8 mouse cellular contexts compared by ENCODE assay signal in genomic region chr15:67405523-67405922, GRCm38 (mm10).
DNase-seq lines count a peak whose midpoint lies in the region; ATAC-seq and TF ChIP-seq lines count a peak whose summit lies in the region.

No protein-coding gene starts in this region.

- H3K27me3 ChIP-seq in neural tube, embryonic 15.5 days (replicated peaks), result no peaks in the 10 kb centered on the region
- H3K27me3 ChIP-seq in hindbrain, embryonic 12.5 days, result no peaks in the 10 kb centered on the region

- H3K36me3 ChIP-seq in neural tube, embryonic 15.5 days, result no peaks in the 10 kb centered on the region
- no peaks in the 10 kb centered on the region for H3K36me3 ChIP-seq in hindbrain, embryonic 12.5 days

- H3K9ac ChIP-seq in neural tube, embryonic 15.5 days (replicated peaks), result no peak overlapping the region
- H3K9ac ChIP-seq in hindbrain, embryonic 12.5 days, result no peak overlapping the region

- ATAC-seq in neural tube, embryonic 15.5 days (ENCODE audit: low FRiP score), result peak; percentile 14; the same call in 1 of the 2 replicates
- no peak for ATAC-seq in hindbrain, embryonic 12.5 days (ENCODE audit: low FRiP score)

- TF ChIP-seq CTCF in bone marrow macrophage, adult 2 months (IDR thresholded peaks at IDR 0.05; ENCODE audit: low read depth, low read length), result no peak

- no peaks in the 10 kb centered on the region for H3K4me1 ChIP-seq in neural tube, embryonic 15.5 days
- peaks cover 13% of the 10 kb centered on the region for H3K4me1 ChIP-seq in bone marrow macrophage, adult 2 months (ENCODE audit: control insufficient read depth, insufficient read depth, low read length)
- H3K4me1 ChIP-seq in hindbrain, embryonic 12.5 days, result no peaks in the 10 kb centered on the region

- 47% methylated on average over 2 of the region's 2 CpGs for WGBS in neural tube, embryonic 15.5 days
- 70% methylated on average over 2 of the region's 2 CpGs for WGBS in hindbrain, embryonic 12.5 days

- H3K4me3 ChIP-seq in neural tube, embryonic 15.5 days (replicated peaks), result no peak overlapping the region
- H3K4me3 ChIP-seq in bone marrow macrophage, adult 2 months (ENCODE audit: insufficient read depth, low read length), result no peak overlapping the region
- no peak overlapping the region for H3K4me3 ChIP-seq in hindbrain, embryonic 12.5 days

- no peaks in the 10 kb centered on the region for H3K9me3 ChIP-seq in neural tube, embryonic 15.5 days (replicated peaks)
- H3K9me3 ChIP-seq in hindbrain, embryonic 12.5 days (replicated peaks), result no peaks in the 10 kb centered on the region

- peak; percentile 6 for DNase-seq in gastrocnemius, postnatal 10 days
- DNase-seq in gastrocnemius, adult 18-20 months (ENCODE audit: low spot score), result no peak
- DNase-seq in neural tube, embryonic 10.5 days (ENCODE audit: extremely low spot score, low spot score), result no peak
- DNase-seq in naive thymus-derived CD4-positive, alpha-beta T cell, adult 2 months (ENCODE audit: low read depth), result peak; percentile 84
- no peak for DNase-seq in testis, postnatal 14 days (ENCODE audit: low spot score)

- H3K4me2 ChIP-seq in neural tube, embryonic 15.5 days, result no peak overlapping the region
- H3K4me2 ChIP-seq in hindbrain, embryonic 12.5 days (replicated peaks), result no peak overlapping the region

- no peak for TF ChIP-seq POLR2A in bone marrow macrophage, adult 2 months (IDR thresholded peaks at IDR 0.05; ENCODE audit: borderline replicate concordance, low read depth, low read length)

- no peak overlapping the region for H3K27ac ChIP-seq in neural tube, embryonic 15.5 days (replicated peaks)
- H3K27ac ChIP-seq in bone marrow macrophage, adult 2 months (ENCODE audit: insufficient read depth, low read depth, low read length), result peak overlapping the region; percentile 70
- H3K27ac ChIP-seq in hindbrain, embryonic 12.5 days, result no peak overlapping the region

Comparison
In these comparisons a context has a peak if more than half of its experiments do, and no peak if none do; other contexts are left out.
1. DNase-seq: peak in gastrocnemius, postnatal 10 days (single experiment) and naive thymus-derived CD4-positive, alpha-beta T cell, adult 2 months (single experiment); none in gastrocnemius, adult 18-20 months (single experiment), neural tube, embryonic 10.5 days (single experiment) and testis, postnatal 14 days (single experiment).